Mouse (Mus musculus): Measurements from ENCODE around the gene Olfr690.
"Not testable (repeated sequence)": the region's sequence is repeated elsewhere in the genome, so short reads cannot be mapped to it uniquely, and the experiment has no call there.

The Olfr690 gene

DNA sequence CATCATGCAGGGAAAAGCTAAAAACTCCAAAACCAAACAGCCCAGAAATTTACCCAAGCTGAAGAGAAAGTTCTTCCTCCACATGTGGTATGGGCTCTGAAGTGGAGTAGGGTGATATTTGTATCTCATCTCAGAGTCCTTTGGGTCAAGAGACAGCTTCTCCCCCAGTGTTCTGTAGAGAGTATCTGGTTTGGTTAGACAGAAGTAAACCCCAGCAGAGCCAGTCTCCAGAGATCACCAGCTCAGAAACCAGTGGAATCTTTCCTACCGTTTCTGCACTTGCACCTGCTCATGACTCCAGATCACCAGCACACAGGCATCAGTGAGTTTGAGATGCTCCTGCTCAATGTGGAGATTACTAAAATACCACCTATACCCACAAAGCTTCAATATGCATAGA is at the start of gene Olfr690:
Olfr690 (minus strand) TSS at position 101 of the 400 bp plus-strand sequence.
- DNase-seq, result no peak

DNA sequence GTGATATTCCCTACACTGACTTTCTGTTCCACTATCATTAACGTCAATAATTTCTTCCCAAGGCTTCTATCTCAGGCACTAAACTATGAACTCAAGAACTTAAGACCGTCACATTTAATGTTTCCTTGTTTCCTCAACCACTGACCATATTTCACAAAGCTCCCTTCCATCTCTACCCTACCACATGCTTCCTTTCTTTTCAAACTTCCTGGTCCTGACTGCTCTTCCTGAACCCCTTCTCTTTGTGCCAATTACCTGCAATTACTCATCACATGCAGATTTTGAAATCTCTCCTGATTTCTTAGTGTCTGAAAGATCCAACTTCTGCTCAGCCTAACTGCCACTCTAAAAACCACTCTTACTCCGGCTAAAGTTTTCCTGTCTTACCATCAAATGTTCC is 46.4 kb upstream of the Olfr690 start:
- DNase-seq, result no peak

DNA sequence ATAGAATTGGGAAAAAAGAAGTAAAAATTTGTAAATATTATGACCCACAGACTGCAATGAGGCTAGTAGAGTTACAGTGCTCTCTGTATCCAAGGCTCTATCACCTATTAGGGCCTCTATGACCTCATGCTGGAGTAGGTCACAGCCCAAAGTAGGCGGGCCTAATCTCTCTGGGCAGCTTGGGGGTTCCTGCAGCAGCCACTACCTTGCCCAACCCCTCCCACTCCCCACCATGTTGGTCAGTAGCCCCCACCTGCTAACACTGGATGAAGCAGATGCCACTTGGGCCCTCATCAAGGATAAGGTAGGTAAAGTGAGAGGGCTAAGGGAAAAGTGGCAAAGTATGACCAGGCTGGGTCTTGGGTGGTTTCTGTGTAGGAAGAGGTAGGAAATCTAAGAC is 41.0 kb upstream of the Olfr690 start, which contains the start of gene Gm5901:
Gm5901 (plus strand) TSS at position 173 of the 400 bp plus-strand sequence.
- DNase-seq, result no peak

DNA sequence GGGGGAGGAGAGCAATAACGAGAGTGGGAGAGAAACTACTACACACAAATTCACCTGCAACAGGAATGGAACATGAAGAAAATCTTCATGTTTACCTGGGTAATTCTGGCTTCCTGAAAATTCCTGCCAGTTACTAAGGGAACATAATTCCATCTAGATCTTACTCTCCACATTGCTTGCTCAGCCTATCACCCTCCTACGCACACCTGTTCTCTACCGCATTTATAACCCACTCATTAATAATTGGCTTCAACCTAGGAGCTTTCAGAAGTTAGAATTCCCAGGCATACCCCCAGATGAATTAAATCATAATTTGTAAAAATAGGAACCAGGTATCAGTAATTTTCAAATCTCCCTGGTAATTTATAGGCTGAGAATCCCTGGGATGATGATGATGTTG is 40.1 kb upstream of the Olfr690 start:
- no peak for DNase-seq

DNA sequence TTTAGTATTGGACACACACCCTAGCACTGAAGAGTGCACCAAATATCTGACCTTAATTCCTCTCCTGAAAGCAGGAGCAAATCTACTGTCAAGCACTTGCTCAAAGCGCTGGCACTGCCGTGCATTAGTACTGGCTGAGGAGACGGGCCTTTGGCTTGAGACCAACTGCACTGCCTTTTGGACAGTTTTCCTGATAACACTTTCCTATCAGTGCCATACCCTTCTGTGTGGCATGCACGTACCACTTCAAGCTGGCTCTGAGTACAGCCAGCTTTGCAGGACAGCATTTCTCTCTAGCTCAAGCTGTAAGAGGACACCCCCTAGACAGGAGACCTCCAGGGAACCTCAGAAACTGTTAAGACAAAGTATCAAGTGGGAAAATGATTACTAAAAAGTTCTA is 39.6 kb upstream of the Olfr690 start:
- DNase-seq, result no peak

DNA sequence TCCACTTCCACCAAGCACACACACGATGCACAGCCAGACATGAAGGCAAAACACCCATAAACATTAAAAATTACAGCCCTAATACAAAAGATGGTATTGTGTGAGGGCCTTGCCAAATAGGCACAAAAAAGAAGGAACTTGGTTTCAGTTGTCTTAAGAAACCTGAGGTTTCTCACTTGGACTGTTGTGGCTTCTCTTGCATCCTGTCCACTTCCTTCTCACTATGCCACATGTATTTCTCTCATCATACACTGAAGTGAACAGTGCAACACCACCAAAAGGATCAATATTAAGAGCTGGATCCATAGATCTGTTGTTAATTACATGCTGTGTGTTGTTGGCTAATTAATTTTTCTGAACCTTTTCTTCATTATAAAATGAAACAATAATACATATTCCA is 39.0 kb upstream of the Olfr690 start:
- DNase-seq, result no peak

DNA sequence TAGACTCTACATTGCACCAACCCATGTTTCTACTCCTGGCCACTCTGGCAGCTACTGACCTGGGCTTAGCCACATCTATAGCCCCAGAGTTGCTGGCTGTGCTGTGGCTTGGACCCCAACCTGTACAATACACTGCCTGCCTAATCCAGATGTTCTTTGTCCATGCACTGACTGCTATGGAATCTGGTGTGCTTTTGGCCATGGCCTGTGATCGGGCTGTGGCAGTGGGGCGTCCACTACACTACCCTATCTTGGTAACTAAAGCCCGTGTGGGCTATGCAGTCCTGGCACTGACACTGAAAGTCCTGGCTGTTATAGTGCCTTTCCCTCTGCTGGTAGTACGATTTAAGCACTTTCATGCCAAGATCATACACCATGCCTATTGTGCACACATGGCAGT is 34.6 kb upstream of the Olfr690 start:
- no peak for DNase-seq

DNA sequence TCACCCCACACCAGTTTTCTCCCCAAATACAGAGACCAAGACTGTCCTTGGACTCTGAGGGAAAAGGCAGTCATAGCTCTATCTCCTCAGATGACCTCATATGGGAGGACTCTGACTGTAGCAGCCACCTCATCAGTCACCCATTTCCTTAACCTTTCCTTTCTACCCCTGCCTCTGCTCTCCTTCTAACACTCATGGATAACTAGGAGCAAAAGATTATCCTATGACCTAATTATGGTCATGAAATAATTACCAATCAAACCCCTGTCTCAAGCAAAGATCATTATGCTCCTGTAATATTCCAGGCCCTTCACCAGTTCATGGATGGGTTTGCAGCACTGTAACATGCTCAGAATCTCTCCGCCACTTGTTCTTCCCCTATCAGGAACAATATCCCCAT is 34.0 kb upstream of the Olfr690 start, which contains the start of gene Olfr692:
Olfr692 (plus strand) TSS at position 301 of the 400 bp plus-strand sequence.
- no peak for DNase-seq

DNA sequence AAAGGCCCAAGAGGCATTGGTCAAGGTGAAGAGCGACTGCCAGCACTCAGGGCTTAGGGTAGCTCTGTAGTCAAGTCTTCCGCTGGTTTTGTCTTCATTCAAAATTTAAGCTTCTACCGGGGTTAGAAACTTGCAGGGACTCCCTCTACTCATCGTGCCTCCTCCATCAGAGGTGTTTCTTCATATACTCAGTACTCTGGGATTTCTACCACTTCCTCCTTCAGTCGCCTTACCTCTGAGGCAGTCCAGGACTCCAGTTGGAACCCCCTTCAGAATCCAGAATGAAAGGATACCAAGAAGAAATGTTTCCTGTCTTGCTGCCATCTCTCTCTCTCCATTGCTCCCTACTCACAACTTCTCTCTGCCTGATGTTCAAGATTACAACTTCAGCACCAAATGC is 33.4 kb upstream of the Olfr690 start:
- DNase-seq, result no peak

DNA sequence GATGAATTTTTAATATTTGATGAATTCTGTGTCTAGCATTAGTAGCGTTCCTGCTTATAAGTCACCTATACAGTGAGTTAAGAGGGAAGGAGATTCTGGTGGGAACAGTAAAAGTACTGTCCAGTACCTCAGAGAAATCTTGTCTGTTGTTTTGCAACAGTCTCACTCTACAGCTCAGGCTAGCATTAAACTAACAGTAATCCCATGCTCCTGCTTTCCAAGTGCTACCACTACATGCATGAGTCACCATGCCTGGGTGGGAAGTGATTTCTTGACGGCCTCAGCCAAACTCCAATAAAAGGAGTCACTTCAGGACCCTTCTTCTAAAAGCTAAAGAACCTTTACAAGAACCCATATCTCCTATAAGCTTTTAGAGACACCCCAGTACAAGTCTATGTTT is 27.8 kb upstream of the Olfr690 start:
- no peak for DNase-seq

DNA sequence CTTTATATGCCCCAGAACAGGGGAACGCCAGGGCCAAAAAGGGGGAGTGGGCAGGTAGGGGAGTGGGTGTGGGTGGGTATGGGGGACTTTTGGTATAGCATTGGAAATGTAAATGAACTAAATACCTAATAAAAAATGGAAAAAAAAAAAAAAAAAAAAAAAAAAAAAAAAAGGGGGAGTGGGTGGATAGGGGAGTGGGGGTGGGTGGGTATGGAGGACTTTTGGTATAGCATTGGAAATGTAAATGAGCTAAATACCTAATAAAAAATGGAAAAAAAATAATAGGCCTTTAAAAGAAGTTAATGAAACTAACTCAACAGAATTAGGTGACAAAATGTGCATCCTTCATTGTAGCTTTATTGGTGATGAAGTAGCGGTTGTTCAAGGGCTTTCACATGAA is 22.6 kb upstream of the Olfr690 start:
- DNase-seq, result not testable (repeated sequence)

DNA sequence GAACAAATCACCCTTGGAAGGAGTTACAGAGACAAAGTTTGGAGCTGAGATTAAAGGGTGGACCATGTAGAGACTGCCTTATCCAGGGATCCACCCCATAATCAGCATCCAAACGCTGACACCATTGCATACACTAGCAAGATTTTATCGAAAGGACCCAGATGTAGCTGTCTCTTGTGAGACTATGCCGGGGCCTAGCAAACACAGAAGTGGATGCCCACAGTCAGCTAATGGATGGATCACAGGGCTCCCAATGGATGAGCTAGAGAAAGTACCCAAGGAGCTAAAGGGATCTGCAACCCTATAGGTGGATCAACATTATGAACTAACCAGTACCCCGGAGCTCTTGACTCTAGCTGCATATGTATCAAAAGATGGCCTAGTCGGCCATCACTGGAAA is 22.2 kb upstream of the Olfr690 start:
- not testable (repeated sequence) for DNase-seq

DNA sequence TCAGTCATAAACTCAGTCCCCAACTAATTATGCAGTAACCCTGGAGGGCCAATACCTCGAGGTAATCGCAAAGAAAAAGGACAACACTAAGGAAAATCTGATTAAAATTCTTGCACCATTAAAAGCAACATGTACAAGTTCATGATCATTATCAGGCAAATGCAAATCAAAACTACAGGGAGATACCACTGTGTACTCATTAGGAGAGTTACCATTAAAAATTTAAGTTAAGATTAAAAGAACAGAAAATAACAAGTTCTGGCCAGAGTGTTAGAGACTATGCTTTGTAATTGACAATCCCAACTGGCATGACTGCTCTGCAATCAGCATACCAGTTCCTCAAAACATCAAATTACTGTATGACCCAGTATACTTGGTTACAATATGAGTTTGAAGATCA is 8.8 kb upstream of the Olfr690 start:
- no peak for DNase-seq

DNA sequence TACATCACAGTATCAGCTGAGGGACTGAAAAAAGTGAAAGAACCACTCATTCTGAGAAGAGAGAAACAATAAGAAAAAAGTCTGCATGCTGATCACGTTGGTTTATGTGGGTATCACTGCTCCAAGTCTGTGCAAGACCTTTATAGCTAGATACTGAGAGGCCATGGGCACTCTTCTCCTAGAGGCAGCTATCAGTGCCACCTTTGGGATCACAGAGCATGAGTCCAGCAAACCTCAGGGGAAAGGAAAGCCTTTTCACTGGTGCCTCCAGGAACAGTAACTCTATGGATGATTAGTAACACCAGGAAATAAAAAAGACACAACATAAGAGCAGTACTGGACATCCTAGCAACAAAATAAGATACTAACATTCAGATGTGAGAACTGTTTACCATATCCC is 8.3 kb upstream of the Olfr690 start, which contains the start of gene Olfr691:
Olfr691 (minus strand) TSS at position 101 of the 400 bp plus-strand sequence.
- no peak for DNase-seq

DNA sequence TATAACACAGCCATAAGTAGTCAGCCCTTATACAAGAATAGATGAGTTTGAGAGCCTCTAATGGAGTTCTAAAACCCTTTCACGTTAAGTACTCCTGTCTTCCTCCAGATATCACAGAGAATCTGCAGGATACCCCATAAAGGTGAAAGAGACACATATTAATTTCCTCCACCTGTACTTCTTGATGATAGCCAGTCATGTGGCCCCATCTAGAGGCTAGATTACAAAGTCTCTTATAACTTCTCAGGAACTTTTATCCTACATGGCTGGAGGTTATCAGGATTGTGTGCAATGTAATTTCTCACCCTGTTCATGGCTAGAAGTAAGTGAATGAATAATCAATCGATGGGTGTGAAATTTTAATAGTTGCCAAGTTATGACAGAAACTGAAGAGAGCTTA is 8.6 kb downstream of the Olfr690 start:
- peak; percentile 7 for DNase-seq

DNA sequence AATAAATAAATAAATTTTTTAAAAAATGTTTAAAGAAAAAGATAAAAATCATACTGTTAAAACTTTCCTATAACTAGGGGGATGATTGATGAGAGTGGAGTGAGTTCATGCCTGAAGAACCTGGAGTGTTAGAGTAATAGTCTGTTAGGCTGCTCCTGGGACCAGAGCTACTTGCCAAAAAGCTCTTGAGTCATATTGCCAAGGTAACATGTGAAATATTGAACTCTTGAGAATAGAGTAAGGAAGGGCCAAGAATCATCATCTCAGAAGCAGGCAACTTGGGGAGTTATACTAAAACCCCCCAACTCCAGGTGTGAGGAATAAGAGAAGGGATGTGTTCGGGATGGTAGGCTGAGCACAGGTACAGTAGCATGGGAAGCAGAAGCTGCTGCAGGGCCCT is 23.0 kb downstream of the Olfr690 start, which contains the start of gene Olfr689:
Olfr689 (plus strand) TSS at position 301 of the 400 bp plus-strand sequence.
- no peak for DNase-seq

DNA sequence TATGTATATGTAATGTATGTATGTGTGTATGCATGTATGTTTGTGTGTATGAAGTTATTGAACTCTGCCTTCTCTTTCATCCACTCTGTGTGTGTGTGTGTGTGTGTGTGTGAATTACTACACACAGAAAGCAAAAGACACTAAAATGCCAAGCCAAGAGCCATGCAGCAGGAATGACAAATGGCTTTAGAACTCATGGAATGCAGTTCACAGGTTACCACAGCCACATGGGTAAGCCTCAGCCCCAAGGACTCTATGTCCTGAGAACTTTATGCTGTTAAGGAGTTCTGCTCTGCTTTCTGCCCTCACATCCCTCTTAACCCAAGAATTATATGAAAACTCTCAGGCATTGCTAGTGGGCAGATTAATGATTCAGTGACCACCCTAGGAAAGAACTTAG is 43.9 kb downstream of the Olfr690 start:
- DNase-seq, result no peak

DNA sequence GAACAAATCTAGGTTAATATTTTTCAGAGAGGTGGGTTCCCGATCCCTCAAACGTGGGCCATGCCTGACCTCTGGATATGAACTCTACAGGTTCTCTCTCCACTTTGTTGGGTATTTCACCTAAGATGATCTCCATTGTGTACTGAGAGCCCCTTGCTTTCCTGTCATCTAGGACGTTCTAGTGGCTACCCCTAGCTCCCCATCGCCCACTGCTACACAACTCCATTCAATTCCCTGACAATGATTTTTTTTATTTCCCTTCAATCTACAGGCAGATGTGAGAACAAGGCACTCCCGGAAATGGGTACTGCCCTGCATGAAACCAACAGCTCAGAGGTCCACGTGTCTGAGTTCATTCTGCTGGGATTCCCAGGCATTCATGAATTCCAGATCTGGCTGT is 46.1 kb downstream of the Olfr690 start, which contains the start of gene Olfr688:
Olfr688 (plus strand) TSS at position 301 of the 400 bp plus-strand sequence.
- DNase-seq, result no peak

Measured in kidney, adult 9 months (tissue).